Mouse (Mus musculus) small intestine, adult 2 months (tissue): ENCODE results near the gene Mcts2. TPM values are rescaled to one million over a fixed set of nuclear protein-coding genes. Genes with fewer than 3 reads are reported as not detected.
A peak's percentile ranks its signal among the peaks of the same experiment; 100 is the strongest.

Experiments used
- H3K27ac ChIP-seq: fragments of 200-500 bp; 2 replicates; pipeline ENCODE4 v1.5.1; 2012; ENCODE audit warnings: low read depth, low read length, control low read depth, inconsistent platforms; ENCODE audit not compliant: insufficient read depth
- H3K27me3 ChIP-seq: fragments of 200-500 bp; 2 replicates; pipeline ENCODE4 v1.6.1; 2012; ENCODE audit warnings: mild to moderate bottlenecking, moderate library complexity, low read length, inconsistent platforms; ENCODE audit not compliant: control insufficient read depth, insufficient read depth
- H3K36me3 ChIP-seq: fragments of 200-500 bp; 2 replicates; pipeline ENCODE4 v1.6.1; 2012; ENCODE audit warnings: mild to moderate bottlenecking, low read length, control low read depth, inconsistent platforms; ENCODE audit not compliant: control insufficient read depth, insufficient read depth
- H3K4me1 ChIP-seq: fragments of 200-500 bp; 2 replicates; pipeline ENCODE4 v1.6.1; 2012; ENCODE audit warnings: low read length, inconsistent platforms, mixed read lengths; ENCODE audit not compliant: control insufficient read depth, insufficient read depth, insufficient read length
- H3K4me3 ChIP-seq: fragments of 200-500 bp; 2 replicates; pipeline ENCODE4 v1.5.1; 2012; ENCODE audit warnings: low read depth, mild to moderate bottlenecking, control low read depth, inconsistent platforms, low read length, moderate library complexity
- CTCF ChIP-seq: fragments of 200-500 bp; IDR thresholded peaks from 2 replicates; pipeline ENCODE4 v1.5.1; 2012; ENCODE audit warnings: low read depth, mild to moderate bottlenecking, control low read depth, inconsistent platforms, low read length, moderate library complexity, mixed read lengths; ENCODE audit not compliant: insufficient replicate concordance, insufficient read length; ENCODE audit errors: extremely low read depth
- POLR2A ChIP-seq: fragments of 200-500 bp; IDR thresholded peaks from 2 replicates; pipeline ENCODE4 v1.6.1; 2012; ENCODE audit warnings: low read depth, mild to moderate bottlenecking, control low read depth, inconsistent platforms, low read length, moderate library complexity
- WGBS: fragments of 180-500 bp; shearing (Covaris S2); methylation state at CpG from one replicate; pipeline ENCODE4 v1.1.7; 2018; 5-methylcytosine and 5-hydroxymethylcytosine counted together
- polyA plus RNA-seq: library from polyadenylated mRNA; depleted of rRNA; stranded (reverse); fragments of >200 nt; gene quantifications from 2 replicates; pipeline ENCODE4 v1.2.3, GENCODE M21; 2012; rRNA removed

The Mcts2 gene
- 1.3 and 1.7 TPM in 2 replicates for polyA plus RNA-seq

DNA sequence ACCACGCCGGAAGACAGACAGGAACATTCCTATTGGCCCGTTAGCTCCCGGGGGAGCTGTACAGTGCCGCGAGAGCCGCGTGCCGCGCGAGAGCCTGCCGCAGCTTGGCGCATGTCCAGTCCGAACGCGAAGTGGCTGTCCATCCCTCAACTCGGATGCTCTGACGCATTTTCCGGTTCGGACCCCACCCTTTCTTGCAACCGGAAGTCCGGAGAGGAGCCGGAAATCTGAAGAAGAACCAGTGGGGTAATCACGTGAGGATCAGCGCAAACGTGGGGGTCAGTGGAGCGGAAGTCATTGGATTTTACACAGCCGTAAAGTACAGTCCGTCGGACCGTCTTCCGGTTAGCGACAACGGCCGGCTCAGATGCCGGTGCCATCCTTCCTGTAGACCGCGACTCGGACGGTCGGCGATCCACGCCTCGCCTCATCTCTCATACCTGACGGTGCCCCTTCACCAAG lies at the start of gene Mcts2:
Gene Mcts2, plus strand, starts transcription at position 230 of the 462 bp plus-strand sequence.
- H3K27me3 ChIP-seq, result no peaks in the 10 kb centered on the region
- H3K4me3 ChIP-seq, result peak within 1 kb of the TSS; percentile 66
- H3K4me1 ChIP-seq, result peaks cover 6% of the 10 kb centered on the region; the same call in 1 of the 2 replicates
- H3K27ac ChIP-seq, result 0 out of 2 replicates have a peak within 1 kb of the TSS, but pooled peaks have one; percentile 23
- WGBS, result 69% methylated on average over 45 of the region's 45 CpGs
- TF ChIP-seq POLR2A (peak; percentile 18; the same call in 1 of the 2 replicates), CTCF (no peak)
- H3K36me3 ChIP-seq, result peaks cover 59% of the 10 kb centered on the region

DNA sequence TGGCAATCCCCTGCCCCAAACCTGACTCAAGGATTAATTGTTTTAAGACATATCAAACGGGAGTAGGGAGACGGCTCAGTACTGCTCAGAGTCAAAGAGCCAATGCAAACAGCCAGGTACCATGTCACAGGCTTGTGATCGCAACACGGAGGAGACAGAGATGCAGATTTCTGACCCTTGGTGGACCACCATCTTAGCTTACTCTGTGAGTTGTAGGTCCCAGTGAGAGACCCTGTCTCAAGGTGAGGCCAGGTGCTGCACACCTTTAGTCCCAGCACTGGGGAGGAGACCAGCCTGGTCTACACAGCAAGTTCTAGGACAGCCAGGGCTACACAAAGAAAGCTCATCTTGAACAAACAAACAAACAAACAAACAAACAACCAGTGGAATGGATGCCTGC lies 49.5 kb upstream of the Mcts2 start:
- no peaks in the 10 kb centered on the region for H3K36me3 ChIP-seq
- WGBS, result 80% methylated on average over 4 of the region's 4 CpGs
- peak overlapping the region; percentile 60; the same call in 1 of the 2 replicates for H3K27ac ChIP-seq
- H3K4me1 ChIP-seq, result no peaks in the 10 kb centered on the region
- H3K27me3 ChIP-seq, result no peaks in the 10 kb centered on the region; the same call in none of the 2 replicates
- no peak overlapping the region for H3K4me3 ChIP-seq
- TF ChIP-seq POLR2A, result no peak
- no peak for TF ChIP-seq CTCF

DNA sequence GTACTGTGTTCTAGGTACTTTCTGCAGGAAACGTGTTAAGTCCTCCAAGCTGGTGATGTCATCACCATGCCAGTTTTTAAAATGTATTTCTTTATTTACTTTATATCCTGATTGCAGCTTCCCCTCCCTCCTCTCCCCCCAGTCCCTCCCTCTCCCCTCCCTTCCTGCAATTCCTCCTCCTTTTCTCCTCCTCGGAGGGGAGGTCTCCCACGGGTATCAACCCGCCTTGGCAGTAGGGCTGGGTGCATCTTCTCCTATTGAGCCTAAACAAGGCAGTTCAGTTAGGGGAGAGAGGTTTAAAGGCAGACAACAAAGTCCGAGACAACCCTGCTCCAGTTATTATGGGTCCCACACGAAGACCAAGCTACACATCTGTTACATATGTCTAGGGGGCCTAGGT lies 48.0 kb upstream of the Mcts2 start:
- Histone ChIP-seq H3K27me3 (no peaks in the 10 kb centered on the region), H3K4me1 (no peaks in the 10 kb centered on the region), H3K27ac (no peak overlapping the region), H3K36me3 (no peaks in the 10 kb centered on the region), H3K4me3 (no peak overlapping the region)
- TF ChIP-seq POLR2A (no peak), CTCF (no peak)
- 51% methylated on average over 6 of the region's 6 CpGs for WGBS

DNA sequence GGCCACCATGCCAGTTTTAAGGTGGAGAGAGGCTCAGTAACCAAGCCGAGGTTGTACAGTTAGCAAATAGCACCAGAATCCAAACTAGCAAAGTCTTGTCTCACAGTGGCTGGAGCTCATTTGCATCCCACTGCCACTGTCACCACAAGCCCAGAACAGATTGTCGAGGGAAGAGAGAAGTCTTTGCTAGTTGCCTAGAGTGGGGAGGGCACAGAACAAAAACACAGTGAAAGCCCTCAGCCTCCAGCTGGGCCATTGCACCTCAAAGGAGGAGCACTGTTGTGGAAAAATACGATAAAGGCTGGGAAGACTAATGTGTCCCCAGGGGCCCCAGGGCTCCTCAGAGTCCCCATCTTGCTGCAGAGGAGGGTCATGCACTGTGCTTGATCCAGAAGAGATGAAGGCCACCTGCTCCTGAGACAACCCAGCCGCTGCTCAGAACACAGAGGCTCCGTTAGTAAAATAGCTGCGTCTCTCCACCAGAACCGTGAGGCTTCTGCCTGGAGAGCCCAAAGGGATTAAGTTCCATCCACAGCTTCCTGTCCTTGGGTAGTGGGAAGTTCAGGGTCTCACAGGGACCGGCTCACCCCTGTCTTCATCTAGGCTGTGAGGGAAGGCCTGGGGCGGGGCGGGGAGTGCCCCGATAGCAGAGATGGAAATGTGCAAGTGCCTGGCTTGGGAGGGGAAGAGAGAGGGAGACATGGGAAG lies 47.3 kb upstream of the Mcts2 start:
- Histone ChIP-seq H3K27ac (peak overlapping the region; percentile 43; the same call in 1 of the 2 replicates), H3K4me3 (no peak overlapping the region), H3K36me3 (no peaks in the 10 kb centered on the region), H3K4me1 (no peaks in the 10 kb centered on the region), H3K27me3 (no peaks in the 10 kb centered on the region)
- TF ChIP-seq CTCF (no peak), POLR2A (no peak)
- WGBS, result 35% methylated on average over 11 of the region's 11 CpGs

DNA sequence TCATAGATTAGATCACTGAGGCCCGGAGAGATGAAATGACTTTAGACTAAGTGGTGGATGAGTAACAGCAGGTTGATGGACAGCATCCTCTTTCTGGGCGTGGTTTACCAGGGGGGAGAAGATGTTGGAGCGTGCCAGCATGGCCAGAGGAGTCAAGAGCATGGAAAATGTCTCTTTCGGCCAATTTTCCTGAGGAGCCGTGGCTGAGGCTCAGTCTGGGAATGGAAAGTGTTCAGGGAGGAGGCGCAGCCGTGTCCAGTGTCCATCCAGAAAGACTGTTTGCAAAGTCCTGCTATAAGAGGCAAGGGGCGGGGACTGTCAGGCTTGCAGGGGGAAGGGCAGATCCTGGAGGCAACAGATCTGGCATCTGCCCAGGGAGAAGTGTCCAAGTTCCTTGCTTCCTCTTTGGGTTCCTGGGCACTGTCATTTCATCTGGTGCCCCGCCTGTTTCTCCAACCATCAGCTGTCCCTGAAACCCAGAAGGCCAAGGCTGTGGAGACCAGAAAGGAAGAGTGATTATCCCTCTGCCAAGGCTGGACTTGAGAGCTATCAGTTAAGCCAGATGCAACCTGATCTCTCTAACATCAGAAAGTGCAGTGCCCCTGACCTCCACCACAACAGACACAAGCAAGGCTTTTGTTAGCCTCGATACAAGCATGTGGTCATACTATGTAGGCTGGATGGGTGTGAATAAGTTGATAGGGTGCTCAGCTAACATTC lies 33.8 kb upstream of the Mcts2 start:
- H3K4me1 ChIP-seq, result no peaks in the 10 kb centered on the region
- H3K4me3 ChIP-seq, result no peak overlapping the region
- no peak for TF ChIP-seq CTCF
- TF ChIP-seq POLR2A, result no peak
- no peaks in the 10 kb centered on the region for H3K27me3 ChIP-seq
- no peaks in the 10 kb centered on the region for H3K36me3 ChIP-seq
- H3K27ac ChIP-seq, result 0 out of 2 replicates have a peak overlapping the region, but pooled peaks have one; percentile 46
- WGBS, result 46% methylated on average over 10 of the region's 10 CpGs

DNA sequence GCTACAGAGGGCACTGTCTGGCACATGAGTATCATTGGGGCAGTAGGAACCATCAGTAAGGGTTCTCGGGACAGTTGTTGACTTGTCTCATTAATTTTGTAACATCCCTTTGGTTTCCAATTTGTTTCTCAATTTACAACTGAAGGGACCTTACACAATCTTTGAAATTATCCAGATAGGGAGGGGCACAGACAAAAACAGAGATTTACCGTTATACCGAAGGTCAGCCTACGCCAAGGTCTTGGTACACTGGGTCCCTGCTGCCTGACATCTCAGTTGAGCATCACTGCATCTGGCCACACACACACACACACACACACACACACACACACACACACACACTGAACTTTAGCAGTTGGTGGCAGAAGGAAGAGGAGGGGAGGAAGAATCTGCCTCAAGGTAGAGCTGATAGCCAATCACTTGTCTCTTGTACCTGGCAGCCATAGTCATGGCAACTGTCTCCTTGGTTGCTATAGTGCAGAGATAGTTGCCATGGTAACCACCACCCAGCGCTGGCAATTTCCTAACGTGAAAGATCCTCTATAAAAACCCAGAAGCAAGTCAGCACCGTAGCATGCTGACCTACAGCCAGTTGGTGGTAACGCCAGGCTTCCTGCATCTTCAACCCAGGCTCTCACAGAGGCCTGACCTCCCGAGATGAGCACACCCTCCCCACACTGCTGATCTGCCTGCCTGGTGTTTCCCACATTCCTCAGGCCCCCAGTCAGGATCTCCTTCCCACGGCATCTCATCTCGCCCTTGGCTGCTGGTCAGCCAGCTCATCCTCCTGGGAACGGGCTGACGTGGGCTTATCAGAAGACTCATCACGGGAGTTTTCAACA lies 32.7 kb upstream of the Mcts2 start:
- no peaks in the 10 kb centered on the region for H3K4me1 ChIP-seq
- H3K27ac ChIP-seq, result no peak overlapping the region
- H3K4me3 ChIP-seq, result no peak overlapping the region
- H3K27me3 ChIP-seq, result no peaks in the 10 kb centered on the region
- H3K36me3 ChIP-seq, result no peaks in the 10 kb centered on the region
- TF ChIP-seq CTCF (no peak), POLR2A (no peak)
- 32% methylated on average over 14 of the region's 14 CpGs for WGBS
